Mouse (Mus musculus) intestine, embryonic 15.5 days (tissue): Measurements from ENCODE around the gene Glrp1. TPM values are rescaled to one million over a fixed set of nuclear protein-coding genes. Genes with fewer than 3 reads are reported as not detected.

Source experiments
- ATAC-seq: fragments of 200-750 bp; cut with Nextera tagmentation; 2 replicates; pipeline ENCODE4 v1.8.0; 2017; ENCODE audit warnings: moderate TSS enrichment, moderate library complexity
- H3K27ac ChIP-seq: fragments of 300-500 bp; sonication (generic); 2 replicates; pipeline ENCODE4 v1.5.1; 2015; ENCODE audit warnings: mild to moderate bottlenecking, inconsistent platforms
- H3K27me3 ChIP-seq: fragments of 300-500 bp; sonication (generic); replicated peaks from 2 replicates; pipeline ENCODE4 v1.6.1; 2015; ENCODE audit warnings: inconsistent platforms
- H3K36me3 ChIP-seq: fragments of 300-500 bp; sonication (generic); 2 replicates; pipeline ENCODE4 v1.6.1; 2015; ENCODE audit warnings: inconsistent platforms
- H3K4me1 ChIP-seq: fragments of 300-500 bp; sonication (generic); replicated peaks from 2 replicates; pipeline ENCODE4 v1.6.1; 2015; ENCODE audit warnings: inconsistent platforms
- H3K4me2 ChIP-seq: fragments of 300-500 bp; sonication (generic); replicated peaks from 2 replicates; pipeline ENCODE4 v1.6.1; 2015; ENCODE audit warnings: mild to moderate bottlenecking, inconsistent platforms
- H3K4me3 ChIP-seq: fragments of 300-500 bp; sonication (generic); replicated peaks from 2 replicates; pipeline ENCODE4 v1.5.1; 2015; ENCODE audit warnings: inconsistent platforms
- H3K9ac ChIP-seq: fragments of 300-500 bp; sonication (generic); 2 replicates; pipeline ENCODE4 v1.6.1; 2015; ENCODE audit warnings: inconsistent platforms
- H3K9me3 ChIP-seq: fragments of 300-500 bp; sonication (generic); 2 replicates; pipeline ENCODE4 v1.6.1; 2016; ENCODE audit warnings: inconsistent platforms
- WGBS: fragments of 180-500 bp; shearing (Covaris S2); methylation state at CpG from one replicate; pipeline ENCODE4 v1.1.7; 2015; 5-methylcytosine and 5-hydroxymethylcytosine counted together
- polyA plus RNA-seq: library from polyadenylated mRNA; unstranded; fragments of >200 nt; fragmentation: Nextera tagmentation; extraction: Ambion mirVana; gene quantifications from 2 replicates; pipeline ENCODE4 v1.2.1, GENCODE M21; 2015

The Glrp1 gene
- polyA plus RNA-seq, 1 experiment from 2014 or later = not detected

DNA sequence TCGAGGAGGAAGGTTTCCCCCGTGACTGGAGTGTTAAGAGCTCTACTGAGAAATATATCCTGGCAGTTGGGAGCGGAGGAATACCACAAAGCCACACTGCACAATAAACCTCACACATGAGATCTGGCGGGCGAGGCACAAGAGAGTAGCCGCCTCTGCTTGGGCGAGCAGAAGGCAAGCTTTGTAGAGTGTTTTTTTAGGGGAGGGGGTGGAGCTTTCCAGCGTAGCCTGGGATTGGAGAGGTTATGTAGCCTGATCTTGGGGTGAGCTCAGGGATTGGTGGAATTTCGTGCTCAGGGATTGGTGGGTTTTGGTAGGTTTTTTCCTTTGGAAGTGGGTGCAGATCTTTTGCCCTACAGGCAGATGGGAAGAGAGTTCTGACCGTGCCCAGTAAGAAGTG, 19.7 kb downstream of the Glrp1 start:
- Histone ChIP-seq H3K4me2 (no peak overlapping the region), H3K9ac (no peak overlapping the region), H3K36me3 (no peaks in the 10 kb centered on the region), H3K27me3 (no peaks in the 10 kb centered on the region), H3K9me3 (no peaks in the 10 kb centered on the region), H3K4me1 (peaks cover 10% of the 10 kb centered on the region), H3K27ac (no peak overlapping the region), H3K4me3 (no peak overlapping the region)
- WGBS = 90% methylated on average over 10 of the region's 10 CpGs
- no peak for ATAC-seq

- Histone ChIP-seq H3K4me3 (no peak overlapping the region), H3K4me2 (no peak overlapping the region), H3K27ac (no peak overlapping the region), H3K36me3 (no peaks in the 10 kb centered on the region), H3K9ac (no peak overlapping the region), H3K4me1 (peaks cover 10% of the 10 kb centered on the region), H3K9me3 (no peaks in the 10 kb centered on the region), H3K27me3 (no peaks in the 10 kb centered on the region)
- no peak for ATAC-seq
- WGBS = 46% methylated on average over 4 of the region's 4 CpGs
Measured at GRCm38 (mm10) chr1:88488957-88489356, 20.9 kb downstream of the Glrp1 start.

DNA sequence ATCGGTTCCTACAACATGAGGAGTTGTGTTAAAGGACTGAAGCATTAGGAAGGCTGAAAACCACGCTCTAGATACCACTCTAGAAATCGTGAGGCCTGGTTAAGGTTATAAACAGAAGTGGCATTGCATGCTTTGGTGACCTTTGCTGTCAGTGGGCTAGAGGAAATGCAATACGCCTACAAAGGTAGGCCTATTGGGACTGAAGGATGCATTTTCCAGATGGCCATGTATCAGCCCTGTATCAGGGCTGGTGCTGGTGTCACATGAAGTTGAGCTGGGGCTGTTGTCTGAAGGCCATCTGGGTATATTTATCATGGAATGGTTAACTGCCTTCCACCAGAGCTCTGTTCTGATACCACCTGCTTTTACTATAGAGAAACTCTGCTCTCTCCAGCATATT, 23.5 kb downstream of the Glrp1 start:
- H3K27me3 ChIP-seq = no peaks in the 10 kb centered on the region
- H3K4me1 ChIP-seq = peaks cover 5% of the 10 kb centered on the region; the same call in 1 of the 2 replicates
- no peaks in the 10 kb centered on the region for H3K9me3 ChIP-seq
- no peak for ATAC-seq
- WGBS = 79% methylated on average over 4 of the region's 4 CpGs
- H3K9ac ChIP-seq = no peak overlapping the region
- H3K4me2 ChIP-seq = no peak overlapping the region
- no peak overlapping the region for H3K4me3 ChIP-seq
- no peaks in the 10 kb centered on the region for H3K36me3 ChIP-seq
- H3K27ac ChIP-seq = no peak overlapping the region

DNA sequence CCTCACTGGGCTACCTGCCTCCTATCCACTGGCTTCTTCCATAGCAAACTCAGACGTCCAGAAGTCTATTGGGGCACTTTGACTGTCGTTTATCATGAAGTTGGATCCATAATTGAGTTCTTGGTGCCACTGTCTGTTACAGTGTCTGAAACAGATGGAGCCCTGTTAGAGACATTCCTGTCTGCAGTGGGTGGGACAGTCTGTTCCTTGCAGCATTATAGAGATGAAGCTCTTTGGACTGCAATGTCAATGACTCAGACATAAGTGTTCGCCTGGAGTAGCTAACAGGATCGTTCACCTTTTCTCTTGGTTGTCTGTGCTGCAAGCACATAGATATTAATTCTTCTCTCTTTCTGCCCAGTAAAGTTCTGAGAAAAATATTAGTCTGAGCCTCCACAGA, 25.8 kb downstream of the Glrp1 start:
- H3K9me3 ChIP-seq = no peaks in the 10 kb centered on the region
- no peaks in the 10 kb centered on the region for H3K27me3 ChIP-seq
- H3K27ac ChIP-seq = no peak overlapping the region
- ATAC-seq = no peak
- no peak overlapping the region for H3K4me2 ChIP-seq
- WGBS = 70% methylated on average over 4 of the region's 4 CpGs
- no peak overlapping the region for H3K4me3 ChIP-seq
- H3K4me1 ChIP-seq = peaks cover 5% of the 10 kb centered on the region; the same call in 1 of the 2 replicates
- no peaks in the 10 kb centered on the region for H3K36me3 ChIP-seq
- H3K9ac ChIP-seq = no peak overlapping the region

DNA sequence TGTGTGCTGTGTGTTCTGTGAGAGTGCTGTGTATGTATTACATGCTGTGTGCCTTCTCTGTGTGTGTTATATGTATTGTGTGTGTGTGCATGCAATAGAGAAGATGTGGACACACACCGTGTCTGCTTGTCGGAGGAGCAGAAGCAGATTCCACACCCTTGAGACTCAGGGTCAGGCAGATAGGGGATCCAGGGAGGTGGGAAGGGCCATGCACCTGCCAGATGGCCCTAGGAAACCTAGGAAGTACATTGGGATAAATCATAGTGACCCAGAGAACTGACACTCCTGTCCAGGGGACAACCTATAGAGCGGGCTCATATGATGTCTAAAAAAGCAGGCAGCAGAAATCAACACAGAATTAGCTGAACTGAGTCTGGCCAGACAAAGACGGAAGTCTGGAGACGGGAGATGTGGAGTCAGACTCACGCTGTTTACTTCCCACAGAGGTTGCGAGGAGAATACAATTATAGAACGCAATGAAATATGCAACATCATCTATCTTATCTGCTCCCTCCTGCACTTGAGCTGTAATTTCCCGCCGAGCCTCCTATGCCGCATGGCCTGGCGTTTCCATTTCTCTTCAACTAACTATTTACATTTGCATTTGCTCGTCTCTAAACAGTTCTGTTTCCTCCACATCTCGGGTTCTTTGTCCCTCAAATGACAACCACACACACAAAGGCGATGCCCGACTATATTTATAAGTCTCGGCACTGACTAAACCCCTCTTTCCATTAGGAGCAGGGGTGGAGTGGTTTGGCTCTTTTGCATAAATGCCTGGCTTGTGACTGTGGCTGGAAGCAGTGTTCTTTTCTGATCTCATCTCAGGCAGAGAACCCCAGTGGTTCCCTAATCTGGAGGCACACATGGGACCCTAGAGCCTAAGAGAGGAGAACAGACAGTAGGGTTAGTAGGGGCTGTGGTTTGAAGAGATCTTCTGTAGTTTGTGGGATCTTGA, 27.4 kb downstream of the Glrp1 start:
- H3K27me3 ChIP-seq = no peaks in the 10 kb centered on the region
- H3K27ac ChIP-seq = no peak overlapping the region
- H3K9ac ChIP-seq = no peak overlapping the region
- peaks cover 8% of the 10 kb centered on the region for H3K4me1 ChIP-seq
- 33% methylated on average over 17 of the region's 17 CpGs for WGBS
- H3K36me3 ChIP-seq = no peaks in the 10 kb centered on the region
- H3K9me3 ChIP-seq = no peaks in the 10 kb centered on the region
- no peak overlapping the region for H3K4me3 ChIP-seq
- H3K4me2 ChIP-seq = no peak overlapping the region; the same call in 1 of the 2 replicates
- peak; percentile 49; the same call in 1 of the 2 replicates for ATAC-seq

DNA sequence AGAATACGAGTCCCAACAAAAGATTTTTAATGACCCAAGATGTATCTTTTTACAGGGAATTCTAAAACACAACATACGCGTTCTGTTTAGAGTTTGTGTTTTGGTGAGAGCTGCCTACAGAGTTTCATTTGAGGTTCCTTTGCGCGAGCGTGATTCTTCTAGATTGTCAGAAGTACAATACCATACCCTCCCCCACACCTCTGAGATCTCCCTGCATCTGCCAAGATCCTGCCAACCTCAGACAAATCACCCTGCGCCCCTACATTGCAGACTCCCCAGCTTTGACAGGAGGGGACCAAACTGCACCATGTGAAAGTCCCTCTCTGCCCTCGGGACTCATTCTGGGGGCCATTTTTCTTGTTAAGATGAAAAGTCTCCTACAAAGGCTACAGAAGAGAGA, 29.3 kb downstream of the Glrp1 start:
- Histone ChIP-seq H3K4me2 (no peak overlapping the region), H3K9me3 (no peaks in the 10 kb centered on the region), H3K4me1 (peaks cover 16% of the 10 kb centered on the region), H3K4me3 (no peak overlapping the region), H3K9ac (no peak overlapping the region), H3K27ac (no peak overlapping the region), H3K27me3 (no peaks in the 10 kb centered on the region), H3K36me3 (no peaks in the 10 kb centered on the region)
- WGBS = 82% methylated on average over 8 of the region's 8 CpGs
- ATAC-seq = no peak

DNA sequence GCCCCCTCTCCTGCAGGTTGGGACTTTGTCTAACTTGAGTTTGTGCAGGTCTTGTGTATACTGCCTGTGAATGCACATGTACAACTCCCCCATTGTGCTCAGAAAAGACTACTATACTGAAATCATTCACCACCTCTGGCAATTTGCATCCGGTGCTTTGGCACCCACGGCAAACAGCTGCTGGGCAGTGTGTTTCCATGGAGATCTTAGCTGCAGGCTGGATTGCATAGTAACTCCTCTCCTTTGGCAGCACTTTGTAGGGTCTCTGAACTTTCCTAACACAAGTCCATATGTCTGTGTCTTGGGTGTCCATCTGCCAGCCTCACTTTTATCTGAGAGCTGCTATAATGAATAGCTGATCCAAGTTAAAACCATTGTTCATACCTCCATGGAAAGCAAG, 31.7 kb downstream of the Glrp1 start:
- ATAC-seq = no peak
- Histone ChIP-seq H3K9me3 (no peaks in the 10 kb centered on the region), H3K27ac (no peak overlapping the region), H3K4me3 (no peak overlapping the region), H3K9ac (no peak overlapping the region), H3K36me3 (no peaks in the 10 kb centered on the region), H3K27me3 (no peaks in the 10 kb centered on the region), H3K4me2 (no peak overlapping the region), H3K4me1 (peaks cover 33% of the 10 kb centered on the region)
- WGBS = 31% methylated on average over 2 of the region's 2 CpGs

DNA sequence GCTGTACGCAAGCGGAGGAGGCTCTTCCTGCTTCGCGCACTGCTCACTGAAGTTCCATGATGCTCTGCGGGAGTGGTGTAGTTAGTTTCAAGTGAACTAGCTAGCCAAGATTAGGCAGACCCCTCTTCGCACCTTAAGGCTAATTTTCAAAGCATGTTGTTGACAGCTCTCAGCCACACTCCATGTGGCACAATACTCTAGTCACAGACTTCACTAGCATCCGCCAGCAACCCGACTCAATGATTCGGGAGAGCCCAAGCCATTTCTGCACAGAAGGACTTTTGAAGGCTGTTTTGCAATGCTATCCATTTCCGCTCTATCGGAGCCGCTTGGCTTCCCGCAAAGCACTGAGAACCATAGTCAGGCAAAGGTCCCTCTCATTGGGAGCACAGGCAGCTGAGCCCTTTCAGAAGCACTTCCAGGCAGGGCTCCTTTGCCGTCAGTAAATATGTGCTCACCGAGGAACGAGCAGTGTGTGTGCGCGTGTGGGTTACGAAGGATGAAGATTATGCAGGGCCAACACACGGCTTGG, 33.2 kb downstream of the Glrp1 start:
- 92% methylated on average over 20 of the region's 20 CpGs for WGBS
- ATAC-seq = no peak
- H3K27me3 ChIP-seq = no peaks in the 10 kb centered on the region
- no peak overlapping the region for H3K9ac ChIP-seq
- H3K4me1 ChIP-seq = peaks cover 28% of the 10 kb centered on the region
- no peaks in the 10 kb centered on the region for H3K36me3 ChIP-seq
- no peak overlapping the region for H3K27ac ChIP-seq
- H3K4me2 ChIP-seq = no peak overlapping the region
- H3K9me3 ChIP-seq = no peaks in the 10 kb centered on the region
- H3K4me3 ChIP-seq = no peak overlapping the region

GRCm38 (mm10) chr1:88475502-88475953, 34.3 kb downstream of the Glrp1 start:
- ATAC-seq = peak; percentile 80

DNA sequence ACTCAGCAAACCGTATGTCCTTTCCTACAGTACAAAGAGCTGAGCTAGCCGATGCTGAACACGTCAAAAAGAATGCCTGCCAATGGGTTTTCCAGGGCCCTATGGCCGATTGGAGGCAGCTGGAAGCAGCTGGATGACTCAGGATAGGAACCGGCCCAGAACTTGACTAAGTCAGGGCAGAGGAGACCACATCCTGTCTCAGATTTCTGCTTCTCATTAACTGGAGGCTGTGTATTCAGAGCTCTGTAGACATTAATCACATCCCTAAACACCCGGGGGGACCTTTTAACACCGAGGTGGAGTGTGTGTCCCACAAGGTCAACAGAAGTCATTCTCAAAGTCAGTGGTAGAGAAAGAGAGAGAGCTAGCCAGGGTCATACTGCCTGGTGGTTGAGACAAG, 35.3 kb downstream of the Glrp1 start:
- peaks cover 28% of the 10 kb centered on the region for H3K4me1 ChIP-seq
- WGBS = 19% methylated on average over 7 of the region's 7 CpGs
- H3K4me3 ChIP-seq = no peak overlapping the region
- peak; percentile 69 for ATAC-seq
- peak overlapping the region; percentile 63 for H3K27ac ChIP-seq
- H3K9ac ChIP-seq = no peak overlapping the region
- H3K27me3 ChIP-seq = no peaks in the 10 kb centered on the region
- H3K4me2 ChIP-seq = no peak overlapping the region
- no peaks in the 10 kb centered on the region for H3K36me3 ChIP-seq
- no peaks in the 10 kb centered on the region for H3K9me3 ChIP-seq

More at GRCm38 (mm10) chr1:88475502-88475953, 34.3 kb downstream of the Glrp1 start:
- H3K4me1 ChIP-seq = peaks cover 28% of the 10 kb centered on the region
- WGBS = 11% methylated on average over 8 of the region's 8 CpGs
- no peaks in the 10 kb centered on the region for H3K36me3 ChIP-seq
- no peak overlapping the region for H3K4me3 ChIP-seq
- H3K27ac ChIP-seq = peak overlapping the region; percentile 63
- H3K9ac ChIP-seq = no peak overlapping the region
- H3K9me3 ChIP-seq = no peaks in the 10 kb centered on the region
- H3K4me2 ChIP-seq = peak overlapping the region; percentile 12; the same call in 1 of the 2 replicates
- H3K27me3 ChIP-seq = no peaks in the 10 kb centered on the region

DNA sequence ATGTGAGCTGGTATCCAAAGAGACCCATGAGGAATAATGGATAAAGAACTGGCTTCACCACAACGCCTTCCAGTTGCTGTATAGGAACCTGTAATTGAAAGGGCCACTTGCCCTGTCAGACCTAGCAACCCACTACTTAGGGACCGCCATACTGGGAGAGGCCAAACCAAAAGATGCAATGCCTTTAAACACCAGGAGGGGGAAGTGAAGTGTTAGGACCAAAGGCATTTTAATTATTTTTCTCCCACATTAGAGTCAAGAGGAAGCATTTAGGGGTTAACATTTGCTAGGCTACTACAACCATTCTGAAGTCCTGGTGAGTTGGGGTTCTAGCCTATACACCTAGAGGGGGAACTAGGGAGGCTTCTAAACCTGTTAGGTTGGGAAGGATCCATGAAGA, 36.0 kb downstream of the Glrp1 start:
- peak overlapping the region; percentile 63; the same call in 1 of the 2 replicates for H3K27ac ChIP-seq
- no peak overlapping the region for H3K4me2 ChIP-seq
- 76% methylated on average over 2 of the region's 2 CpGs for WGBS
- no peak overlapping the region for H3K4me3 ChIP-seq
- H3K36me3 ChIP-seq = no peaks in the 10 kb centered on the region
- H3K27me3 ChIP-seq = no peaks in the 10 kb centered on the region
- H3K4me1 ChIP-seq = peaks cover 28% of the 10 kb centered on the region
- no peak for ATAC-seq
- no peaks in the 10 kb centered on the region for H3K9me3 ChIP-seq
- H3K9ac ChIP-seq = no peak overlapping the region

DNA sequence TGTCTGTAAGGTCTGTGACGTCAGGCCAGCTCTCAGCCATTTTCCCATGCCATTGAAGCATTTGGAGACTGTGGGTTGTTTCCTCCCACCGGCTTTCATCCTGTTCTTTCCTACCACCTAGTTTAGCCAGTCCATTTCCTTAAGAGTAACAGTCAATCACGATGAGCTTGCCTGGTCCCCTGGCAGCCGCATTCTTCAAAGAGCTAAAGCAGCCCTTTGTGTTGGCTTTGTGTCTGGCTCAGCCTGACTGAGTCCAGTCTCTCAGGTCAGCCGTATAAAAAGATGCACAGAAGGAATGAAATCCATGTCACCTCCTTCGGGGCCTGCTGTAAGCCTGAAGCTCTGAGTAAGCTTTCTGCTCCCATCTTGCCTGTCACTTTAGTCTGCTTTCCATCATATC, 37.6 kb downstream of the Glrp1 start:
- Histone ChIP-seq H3K36me3 (no peaks in the 10 kb centered on the region), H3K4me3 (no peak overlapping the region), H3K9ac (no peak overlapping the region), H3K27me3 (no peaks in the 10 kb centered on the region), H3K4me2 (no peak overlapping the region), H3K9me3 (no peaks in the 10 kb centered on the region), H3K4me1 (peaks cover 25% of the 10 kb centered on the region), H3K27ac (no peak overlapping the region)
- 41% methylated on average over 6 of the region's 6 CpGs for WGBS
- ATAC-seq = no peak
